Mouse (Mus musculus): ENCODE data around the gene Stat3. TPM values are rescaled to one million over a fixed set of nuclear protein-coding genes. Genes with fewer than 3 reads are reported as not detected.
A peak's percentile ranks its signal among the peaks of the same experiment; 100 is the strongest.

Stat3 gene
- polyA plus RNA-seq, 1 experiment from 2014 or later = 50.6 TPM

- H3K27me3 ChIP-seq (ENCODE audit: control insufficient read depth, insufficient read depth, low read length) = no peaks in the 10 kb centered on the region
- H3K4me1 ChIP-seq (replicated peaks; ENCODE audit: control insufficient read depth, insufficient read depth, low read length) = no peaks in the 10 kb centered on the region
- no peak overlapping the region for H3K9ac ChIP-seq
- WGBS = 80% methylated on average over 14 of the region's 20 CpGs
- H3K4me2 ChIP-seq (replicated peaks) = no peak overlapping the region
- no peak overlapping the region for H3K4me3 ChIP-seq (replicated peaks; ENCODE audit: low read length)
- no peak for ATAC-seq (ENCODE audit: low FRiP score)
- peaks cover 76% of the 10 kb centered on the region for H3K36me3 ChIP-seq (replicated peaks; ENCODE audit: control insufficient read depth, insufficient read depth)
- no peak overlapping the region for H3K27ac ChIP-seq
- DNase-seq (ENCODE audit: low spot score) = no peak
- peaks cover 11% of the 10 kb centered on the region; the same call in 1 of the 2 replicates for H3K9me3 ChIP-seq (ENCODE audit: control insufficient read depth, low read length)
These were observed 34.6 kb downstream of the Stat3 start for GRCm38 (mm10) chr11:100904580-100905351.

GRCm38 (mm10) chr11:100898441-100899199 is 40.7 kb downstream of the Stat3 start:
- Histone ChIP-seq H3K9me3 (ENCODE audit: control insufficient read depth, low read length) (peaks cover 11% of the 10 kb centered on the region; the same call in 1 of the 2 replicates), H3K36me3 (replicated peaks; ENCODE audit: control insufficient read depth, insufficient read depth) (peaks cover 60% of the 10 kb centered on the region), H3K27ac (0 out of 2 replicates have a peak overlapping the region, but pooled peaks have one; percentile 20), H3K4me2 (replicated peaks) (no peak overlapping the region), H3K4me3 (replicated peaks; ENCODE audit: low read length) (no peak overlapping the region), H3K27me3 (ENCODE audit: control insufficient read depth, insufficient read depth, low read length) (no peaks in the 10 kb centered on the region), H3K9ac (no peak overlapping the region), H3K4me1 (replicated peaks; ENCODE audit: control insufficient read depth, insufficient read depth, low read length) (no peaks in the 10 kb centered on the region)
- 53% methylated on average over 16 of the region's 16 CpGs for WGBS
- ATAC-seq (ENCODE audit: low FRiP score) = no peak; the same call in 1 of the 2 replicates
- DNase-seq (ENCODE audit: low spot score) = peak; percentile 38

GRCm38 (mm10) chr11:100897294-100898231 is 41.8 kb downstream of the Stat3 start:
- H3K4me2 ChIP-seq (replicated peaks) = no peak overlapping the region
- H3K4me1 ChIP-seq (replicated peaks; ENCODE audit: control insufficient read depth, insufficient read depth, low read length) = no peaks in the 10 kb centered on the region
- H3K27ac ChIP-seq = 0 out of 2 replicates have a peak overlapping the region, but pooled peaks have one; percentile 20
- ATAC-seq (ENCODE audit: low FRiP score) (no peak), DNase-seq (ENCODE audit: low spot score) (peak; percentile 32)
- no peaks in the 10 kb centered on the region for H3K27me3 ChIP-seq (ENCODE audit: control insufficient read depth, insufficient read depth, low read length)
- H3K4me3 ChIP-seq (replicated peaks; ENCODE audit: low read length) = no peak overlapping the region
- no peak overlapping the region for H3K9ac ChIP-seq
- WGBS = 62% methylated on average over 7 of the region's 7 CpGs
- H3K9me3 ChIP-seq (ENCODE audit: control insufficient read depth, low read length) = peaks cover 11% of the 10 kb centered on the region; the same call in 1 of the 2 replicates
- H3K36me3 ChIP-seq (replicated peaks; ENCODE audit: control insufficient read depth, insufficient read depth) = peaks cover 56% of the 10 kb centered on the region

- DNase-seq (ENCODE audit: low spot score) (no peak), ATAC-seq (ENCODE audit: low FRiP score) (no peak)
- H3K36me3 ChIP-seq (replicated peaks; ENCODE audit: control insufficient read depth, insufficient read depth) = peaks cover 54% of the 10 kb centered on the region
- no peak overlapping the region for H3K4me2 ChIP-seq (replicated peaks)
- H3K9ac ChIP-seq = no peak overlapping the region
- WGBS = 60% methylated on average over 10 of the region's 10 CpGs
- H3K27me3 ChIP-seq (ENCODE audit: control insufficient read depth, insufficient read depth, low read length) = no peaks in the 10 kb centered on the region
- no peak overlapping the region for H3K4me3 ChIP-seq (replicated peaks; ENCODE audit: low read length)
- 0 out of 2 replicates have a peak, but pooled peaks cover under 1% of the 10 kb centered on the region for H3K9me3 ChIP-seq (ENCODE audit: control insufficient read depth, low read length)
- H3K4me1 ChIP-seq (replicated peaks; ENCODE audit: control insufficient read depth, insufficient read depth, low read length) = no peaks in the 10 kb centered on the region
- H3K27ac ChIP-seq = no peak overlapping the region
These were observed 43.3 kb downstream of the Stat3 start for GRCm38 (mm10) chr11:100896078-100896477.

- no peak overlapping the region for H3K4me3 ChIP-seq (replicated peaks; ENCODE audit: low read length)
- no peak for DNase-seq (ENCODE audit: low spot score)
- WGBS = 69% methylated on average over 9 of the region's 9 CpGs
These were observed 45.0 kb downstream of the Stat3 start for GRCm38 (mm10) chr11:100894146-100894918.

GRCm38 (mm10) chr11:100893482-100893881 is 45.9 kb downstream of the Stat3 start:
- Histone ChIP-seq H3K4me1 (replicated peaks; ENCODE audit: control insufficient read depth, insufficient read depth, low read length) (no peaks in the 10 kb centered on the region), H3K27me3 (ENCODE audit: control insufficient read depth, insufficient read depth, low read length) (no peaks in the 10 kb centered on the region), H3K9ac (no peak overlapping the region), H3K4me2 (replicated peaks) (no peak overlapping the region), H3K27ac (no peak overlapping the region), H3K36me3 (replicated peaks; ENCODE audit: control insufficient read depth, insufficient read depth) (peaks cover 56% of the 10 kb centered on the region), H3K4me3 (replicated peaks; ENCODE audit: low read length) (no peak overlapping the region), H3K9me3 (ENCODE audit: control insufficient read depth, low read length) (no peaks in the 10 kb centered on the region)
- 13% methylated on average over 9 of the region's 9 CpGs for WGBS
- ATAC-seq (ENCODE audit: low FRiP score) (peak; percentile 48; the same call in 1 of the 2 replicates), DNase-seq (ENCODE audit: low spot score) (peak; percentile 84)

More at GRCm38 (mm10) chr11:100894146-100894918, 45.0 kb downstream of the Stat3 start:
- Histone ChIP-seq H3K27ac (no peak overlapping the region), H3K9me3 (ENCODE audit: control insufficient read depth, low read length) (no peaks in the 10 kb centered on the region), H3K4me2 (replicated peaks) (no peak overlapping the region), H3K9ac (no peak overlapping the region), H3K36me3 (replicated peaks; ENCODE audit: control insufficient read depth, insufficient read depth) (peaks cover 49% of the 10 kb centered on the region), H3K27me3 (ENCODE audit: control insufficient read depth, insufficient read depth, low read length) (no peaks in the 10 kb centered on the region), H3K4me1 (replicated peaks; ENCODE audit: control insufficient read depth, insufficient read depth, low read length) (no peaks in the 10 kb centered on the region)
- no peak for ATAC-seq (ENCODE audit: low FRiP score)

- Histone ChIP-seq H3K4me3 (replicated peaks; ENCODE audit: low read length) (no peak overlapping the region), H3K9ac (no peak overlapping the region), H3K27ac (no peak overlapping the region), H3K4me2 (replicated peaks) (no peak overlapping the region), H3K36me3 (replicated peaks; ENCODE audit: control insufficient read depth, insufficient read depth) (peaks cover 58% of the 10 kb centered on the region), H3K4me1 (replicated peaks; ENCODE audit: control insufficient read depth, insufficient read depth, low read length) (no peaks in the 10 kb centered on the region), H3K9me3 (ENCODE audit: control insufficient read depth, low read length) (no peaks in the 10 kb centered on the region), H3K27me3 (ENCODE audit: control insufficient read depth, insufficient read depth, low read length) (no peaks in the 10 kb centered on the region)
- DNase-seq (ENCODE audit: low spot score) (no peak), ATAC-seq (ENCODE audit: low FRiP score) (no peak)
- WGBS = 89% methylated on average over 5 of the region's 5 CpGs
These were observed 46.9 kb downstream of the Stat3 start for GRCm38 (mm10) chr11:100892435-100892834.

All from hindbrain, embryonic 14.5 days (tissue).